Mouse (Mus musculus) E14TG2a.4 (cell line): ENCODE measurements at regions not wholly inside any gene's neighbourhood (a gene's known extent, or its start where the extent isn't known, plus 50 kb on each side); places are given as distances from the start of the nearest gene placed in this dataset.

Experiments
- H3K27me3 ChIP-seq: 2 replicates; pipeline ENCODE4 v1.6.1; 2014; ENCODE audit warnings: low read length, control low read depth; ENCODE audit not compliant: insufficient read depth
- H3K36me3 ChIP-seq: 2 replicates; pipeline ENCODE4 v1.6.1; 2014; ENCODE audit warnings: low read length, control low read depth; ENCODE audit not compliant: insufficient read depth
- H3K4me1 ChIP-seq: replicated peaks from 2 replicates; pipeline ENCODE4 v1.6.1; 2014; ENCODE audit warnings: low read depth, low read length, control low read depth
- H3K4me3 ChIP-seq: replicated peaks from 2 replicates; pipeline ENCODE4 v1.5.1; 2014; ENCODE audit warnings: mild to moderate bottlenecking, low read length
- H3K9me3 ChIP-seq: 2 replicates; pipeline ENCODE4 v1.6.1; 2014; ENCODE audit warnings: low read length, control low read depth
- CTCF ChIP-seq: conservative IDR thresholded peaks from 2 replicates; pipeline ENCODE4 v1.5.1; 2014; ENCODE audit warnings: low read length
- NANOG ChIP-seq: IDR thresholded peaks from 2 replicates; pipeline ENCODE4 v1.6.1; 2014; ENCODE audit warnings: borderline replicate concordance, low read length, mixed read lengths
- POU5F1 ChIP-seq: IDR thresholded peaks from 2 replicates; pipeline ENCODE4 v1.6.1; 2014; ENCODE audit warnings: low read length, borderline replicate concordance

DNA sequence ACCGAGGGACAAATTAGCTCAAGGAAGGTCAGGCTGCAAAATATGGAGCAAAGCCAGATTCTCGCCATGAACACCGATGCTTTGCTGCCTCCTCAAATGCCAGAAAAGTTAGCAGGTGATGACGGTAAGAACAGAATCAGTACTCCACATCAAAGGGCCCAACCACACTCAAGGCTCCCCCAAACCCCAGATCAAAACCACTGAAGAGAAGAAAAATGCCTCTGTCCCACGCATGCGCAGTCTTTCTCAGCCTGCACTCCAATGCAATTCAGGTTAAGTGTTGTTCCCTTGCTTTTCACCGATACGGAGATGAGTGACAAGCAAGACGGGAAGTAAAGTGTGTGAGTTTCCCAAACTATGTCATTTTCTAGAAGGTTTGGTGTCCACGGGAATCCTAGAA is 50.5 kb upstream of the Foxq1 start:
- no peaks in the 10 kb centered on the region for H3K4me1 ChIP-seq
- no peaks in the 10 kb centered on the region for H3K36me3 ChIP-seq
- H3K4me3 ChIP-seq: no peak overlapping the region
- TF ChIP-seq CTCF (no peak), POU5F1 (no peak), NANOG (no peak)
- H3K9me3 ChIP-seq: no peaks in the 10 kb centered on the region
- no peaks in the 10 kb centered on the region for H3K27me3 ChIP-seq
